Mouse (Mus musculus) stomach, embryonic 16.5 days (tissue): Measurements from ENCODE around the gene Kcnj5. TPM values are rescaled to one million over a fixed set of nuclear protein-coding genes. Genes with fewer than 3 reads are reported as not detected.
A peak's percentile ranks its signal among the peaks of the same experiment; 100 is the strongest.

Experiments used
- ATAC-seq: fragments of 200-750 bp; cut with Nextera tagmentation; 2 replicates; pipeline ENCODE4 v1.8.0; 2017; ENCODE audit warnings: moderate number of reproducible peaks, moderate TSS enrichment; ENCODE audit not compliant: insufficient read depth, low FRiP score
- H3K27ac ChIP-seq: fragments of 300-500 bp; sonication (generic); 2 replicates; pipeline ENCODE4 v1.5.1; 2014; ENCODE audit warnings: low read length
- H3K27me3 ChIP-seq: fragments of 300-500 bp; sonication (generic); 2 replicates; pipeline ENCODE4 v1.6.1; 2014; ENCODE audit warnings: low read length, control low read depth, mixed read lengths; ENCODE audit not compliant: control insufficient read depth, insufficient read depth
- H3K36me3 ChIP-seq: fragments of 300-500 bp; sonication (generic); 2 replicates; pipeline ENCODE4 v1.6.1; 2014; ENCODE audit warnings: low read length; ENCODE audit not compliant: control insufficient read depth, insufficient read depth
- H3K4me1 ChIP-seq: fragments of 300-500 bp; sonication (generic); 2 replicates; pipeline ENCODE4 v1.6.1; 2014; ENCODE audit warnings: low read length, control low read depth, mixed read lengths; ENCODE audit not compliant: control insufficient read depth, insufficient read depth
- H3K4me2 ChIP-seq: fragments of 300-500 bp; sonication (generic); 2 replicates; pipeline ENCODE4 v1.6.1; 2014; ENCODE audit warnings: low read depth, low read length, mixed read lengths
- H3K4me3 ChIP-seq: fragments of 300-500 bp; sonication (generic); replicated peaks from 2 replicates; pipeline ENCODE4 v1.5.1; 2014; ENCODE audit warnings: mild to moderate bottlenecking, low read length
- H3K9ac ChIP-seq: fragments of 300-500 bp; sonication (generic); 2 replicates; pipeline ENCODE4 v1.6.1; 2014; ENCODE audit warnings: low read length
- H3K9me3 ChIP-seq: fragments of 300-500 bp; sonication (generic); replicated peaks from 2 replicates; pipeline ENCODE4 v1.6.1; 2016; ENCODE audit warnings: low read length, control low read depth; ENCODE audit not compliant: control insufficient read depth
- WGBS: fragments of 180-500 bp; shearing (Covaris S2); extraction: QIAGEN DNeasy Blood & Tissue Kit; methylation state at CpG from one replicate; pipeline ENCODE4 v1.1.7; 2014; 5-methylcytosine and 5-hydroxymethylcytosine counted together
- polyA plus RNA-seq: library from polyadenylated mRNA; unstranded; fragments of >200 nt; fragmentation: Nextera tagmentation; extraction: Ambion mirVana; gene quantifications from 2 replicates; pipeline ENCODE4 v1.2.1, GENCODE M21; 2015

The Kcnj5 gene
- 0.05 and 0.16 TPM in 2 replicates for polyA plus RNA-seq

GRCm38 (mm10) chr9:32344051-32344450, at the start of gene Kcnj5:
Kcnj5 (minus strand) TSS chr9:32344350.
- Histone ChIP-seq H3K4me3 (peak within 1 kb of the TSS; percentile 23), H3K4me1 (no peaks in the 10 kb centered on the region; the same call in 1 of the 2 replicates), H3K4me2 (peak within 1 kb of the TSS; percentile 48), H3K27me3 (peaks cover 44% of the 10 kb centered on the region), H3K9ac (0 out of 2 replicates have a peak within 1 kb of the TSS, but pooled peaks have one; percentile 5), H3K9me3 (no peaks in the 10 kb centered on the region), H3K36me3 (no peaks in the 10 kb centered on the region), H3K27ac (no peak within 1 kb of the TSS)
- WGBS: 2% methylated on average over 19 of the region's 20 CpGs
- no peak for ATAC-seq

GRCm38 (mm10) chr9:32392716-32393115, 48.6 kb upstream of the Kcnj5 start:
- ATAC-seq: no peak
- Histone ChIP-seq H3K27me3 (no peaks in the 10 kb centered on the region), H3K27ac (no peak overlapping the region)

GRCm38 (mm10) chr9:32391701-32392100, 47.6 kb upstream of the Kcnj5 start:
- Histone ChIP-seq H3K36me3 (no peaks in the 10 kb centered on the region), H3K4me3 (no peak overlapping the region), H3K27me3 (no peaks in the 10 kb centered on the region), H3K9ac (no peak overlapping the region), H3K4me1 (no peaks in the 10 kb centered on the region), H3K9me3 (no peaks in the 10 kb centered on the region), H3K27ac (no peak overlapping the region), H3K4me2 (no peak overlapping the region)
- WGBS: 81% methylated on average over 9 of the region's 9 CpGs
- ATAC-seq: no peak

More at GRCm38 (mm10) chr9:32392716-32393115, 48.6 kb upstream of the Kcnj5 start:
- Histone ChIP-seq H3K9me3 (no peaks in the 10 kb centered on the region), H3K4me1 (no peaks in the 10 kb centered on the region), H3K4me3 (no peak overlapping the region), H3K9ac (no peak overlapping the region), H3K36me3 (no peaks in the 10 kb centered on the region), H3K4me2 (no peak overlapping the region)
- 80% methylated on average over 6 of the region's 6 CpGs for WGBS

GRCm38 (mm10) chr9:32391092-32391491, 46.9 kb upstream of the Kcnj5 start:
- Histone ChIP-seq H3K4me3 (no peak overlapping the region), H3K9me3 (no peaks in the 10 kb centered on the region), H3K36me3 (no peaks in the 10 kb centered on the region), H3K27me3 (no peaks in the 10 kb centered on the region), H3K4me2 (no peak overlapping the region), H3K27ac (no peak overlapping the region), H3K9ac (no peak overlapping the region), H3K4me1 (no peaks in the 10 kb centered on the region)
- 80% methylated on average over 5 of the region's 5 CpGs for WGBS
- no peak for ATAC-seq

GRCm38 (mm10) chr9:32388120-32388519, 44.0 kb upstream of the Kcnj5 start:
- WGBS: 83% methylated on average over 1 of the region's 1 CpGs
- H3K4me3 ChIP-seq: no peak overlapping the region

GRCm38 (mm10) chr9:32384906-32385305, 40.8 kb upstream of the Kcnj5 start:
- 73% methylated on average over 4 of the region's 4 CpGs for WGBS
- H3K4me3 ChIP-seq: no peak overlapping the region
- no peaks in the 10 kb centered on the region for H3K9me3 ChIP-seq
- no peaks in the 10 kb centered on the region for H3K27me3 ChIP-seq
- H3K27ac ChIP-seq: no peak overlapping the region
- H3K4me2 ChIP-seq: no peak overlapping the region
- no peaks in the 10 kb centered on the region for H3K4me1 ChIP-seq
- no peak for ATAC-seq
- H3K36me3 ChIP-seq: no peaks in the 10 kb centered on the region
- H3K9ac ChIP-seq: no peak overlapping the region

More at GRCm38 (mm10) chr9:32388120-32388519, 44.0 kb upstream of the Kcnj5 start:
- Histone ChIP-seq H3K27ac (no peak overlapping the region), H3K9me3 (no peaks in the 10 kb centered on the region), H3K36me3 (no peaks in the 10 kb centered on the region), H3K4me1 (no peaks in the 10 kb centered on the region), H3K9ac (no peak overlapping the region), H3K4me2 (no peak overlapping the region), H3K27me3 (no peaks in the 10 kb centered on the region)
- no peak for ATAC-seq

GRCm38 (mm10) chr9:32376863-32377590, 32.9 kb upstream of the Kcnj5 start:
- WGBS: 72% methylated on average over 5 of the region's 5 CpGs
- H3K27ac ChIP-seq: no peak overlapping the region
- H3K36me3 ChIP-seq: no peaks in the 10 kb centered on the region
- H3K4me1 ChIP-seq: no peaks in the 10 kb centered on the region
- no peak overlapping the region for H3K4me2 ChIP-seq
- ATAC-seq: no peak
- no peak overlapping the region for H3K4me3 ChIP-seq
- no peaks in the 10 kb centered on the region for H3K27me3 ChIP-seq
- no peaks in the 10 kb centered on the region for H3K9me3 ChIP-seq
- H3K9ac ChIP-seq: no peak overlapping the region

- Histone ChIP-seq H3K27me3 (no peaks in the 10 kb centered on the region), H3K27ac (no peak overlapping the region), H3K36me3 (no peaks in the 10 kb centered on the region), H3K4me1 (no peaks in the 10 kb centered on the region), H3K4me2 (no peak overlapping the region), H3K4me3 (no peak overlapping the region), H3K9ac (no peak overlapping the region), H3K9me3 (no peaks in the 10 kb centered on the region)
- WGBS: 77% methylated on average over 7 of the region's 7 CpGs
- no peak for ATAC-seq
These were observed 31.9 kb upstream of the Kcnj5 start for GRCm38 (mm10) chr9:32376031-32376430.

- Histone ChIP-seq H3K4me2 (no peak overlapping the region), H3K27me3 (no peaks in the 10 kb centered on the region), H3K9me3 (no peaks in the 10 kb centered on the region), H3K9ac (no peak overlapping the region), H3K36me3 (no peaks in the 10 kb centered on the region), H3K4me1 (no peaks in the 10 kb centered on the region), H3K4me3 (no peak overlapping the region), H3K27ac (no peak overlapping the region)
- 88% methylated on average over 6 of the region's 6 CpGs for WGBS
- ATAC-seq: no peak
These were observed 29.5 kb upstream of the Kcnj5 start for GRCm38 (mm10) chr9:32373656-32374055.
